Mouse (Mus musculus) forebrain, embryonic 16.5 days (tissue): Measurements from ENCODE around the gene Macc1. TPM values are rescaled to one million over a fixed set of nuclear protein-coding genes. Genes with fewer than 3 reads are reported as not detected.

Experiments
- ATAC-seq: fragments of 200-750 bp; cut with Nextera tagmentation; 2 replicates; pipeline ENCODE4 v1.8.0; 2017; ENCODE audit warnings: mild to moderate bottlenecking, moderate library complexity
- H3K27ac ChIP-seq: fragments of 300-500 bp; sonication (generic); 2 replicates; pipeline ENCODE4 v1.5.1; 2014; ENCODE audit warnings: low read length, control low read depth
- H3K27me3 ChIP-seq: fragments of 300-500 bp; sonication (generic); replicated peaks from 2 replicates; pipeline ENCODE4 v1.6.1; 2014; ENCODE audit warnings: low read length; ENCODE audit not compliant: control insufficient read depth, insufficient read depth
- H3K36me3 ChIP-seq: fragments of 300-500 bp; sonication (generic); 2 replicates; pipeline ENCODE4 v1.6.1; 2014; ENCODE audit not compliant: control insufficient read depth, insufficient read depth
- H3K4me1 ChIP-seq: fragments of 300-500 bp; sonication (generic); replicated peaks from 2 replicates; pipeline ENCODE4 v1.6.1; 2014; ENCODE audit warnings: low read length; ENCODE audit not compliant: control insufficient read depth, insufficient read depth
- H3K4me2 ChIP-seq: fragments of 300-500 bp; sonication (generic); 2 replicates; pipeline ENCODE4 v1.6.1; 2014; ENCODE audit warnings: mild to moderate bottlenecking, low read length, control low read depth
- H3K4me3 ChIP-seq: fragments of 300-500 bp; sonication (generic); replicated peaks from 2 replicates; pipeline ENCODE4 v1.5.1; 2014; ENCODE audit warnings: mild to moderate bottlenecking, low read length, control low read depth
- H3K9ac ChIP-seq: fragments of 300-500 bp; sonication (generic); replicated peaks from 2 replicates; pipeline ENCODE4 v1.6.1; 2014; ENCODE audit warnings: low read depth, low read length, control low read depth
- H3K9me3 ChIP-seq: fragments of 300-500 bp; sonication (generic); 2 replicates; pipeline ENCODE4 v1.6.1; 2016; ENCODE audit warnings: low read length; ENCODE audit not compliant: control insufficient read depth
- WGBS: fragments of 180-500 bp; shearing (Covaris S2); extraction: QIAGEN DNeasy Blood & Tissue Kit; methylation state at CpG from one replicate; pipeline ENCODE4 v1.1.7; 2014; 5-methylcytosine and 5-hydroxymethylcytosine counted together
- polyA plus RNA-seq: library from polyadenylated mRNA; unstranded; fragments of >200 nt; fragmentation: Nextera tagmentation; extraction: Ambion mirVana; gene quantifications from 2 replicates; pipeline ENCODE4 v1.2.1, GENCODE M21; 2015

Macc1 gene
- not detected in 2 replicates for polyA plus RNA-seq

DNA sequence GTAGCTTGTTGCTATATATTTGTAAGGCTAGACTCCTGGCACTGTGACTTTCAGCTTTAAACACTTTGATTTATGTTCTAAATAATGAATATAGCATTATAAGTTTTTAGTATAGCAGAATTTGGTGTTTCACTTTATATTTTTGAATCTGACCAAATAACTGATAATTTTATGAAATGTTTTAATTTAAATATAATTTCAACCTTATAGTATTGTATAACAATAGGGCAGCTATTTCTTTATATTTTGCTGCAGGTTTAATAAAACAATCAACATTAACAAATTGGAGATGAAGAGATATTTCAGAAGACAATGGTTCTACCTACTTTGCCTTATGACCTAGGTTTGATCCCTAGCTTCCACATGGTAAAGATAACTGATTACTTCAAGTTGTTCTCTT is at the start of gene Macc1:
TSS of gene Macc1 (plus strand) at position 301 of the 400 bp plus-strand sequence.
- no peak for ATAC-seq
- Histone ChIP-seq H3K4me1 (no peaks in the 10 kb centered on the region), H3K36me3 (no peaks in the 10 kb centered on the region), H3K27ac (no peak within 1 kb of the TSS), H3K4me3 (no peak within 1 kb of the TSS), H3K27me3 (no peaks in the 10 kb centered on the region), H3K9ac (no peak within 1 kb of the TSS), H3K4me2 (no peak within 1 kb of the TSS), H3K9me3 (no peaks in the 10 kb centered on the region)

DNA sequence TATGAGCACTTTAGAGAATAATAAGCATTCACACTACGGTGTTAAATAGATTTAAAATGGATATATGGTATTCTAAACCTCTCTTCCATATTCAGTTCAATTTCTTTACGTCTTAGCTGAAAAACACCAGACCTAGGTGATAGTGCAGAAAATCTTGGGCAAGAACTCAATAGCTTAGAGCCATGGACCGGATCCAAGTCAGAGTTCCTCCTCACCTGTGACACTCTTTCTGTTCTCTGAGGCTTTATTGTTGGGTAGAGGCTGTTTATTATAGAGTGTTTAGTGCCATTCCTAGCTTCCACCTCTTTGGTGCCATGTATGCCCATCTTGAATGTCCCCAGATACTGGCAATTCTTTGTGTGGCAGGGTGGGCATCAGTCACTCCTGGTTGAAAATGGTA is 49.6 kb upstream of the Macc1 start:
- H3K4me1 ChIP-seq, result no peaks in the 10 kb centered on the region
- no peaks in the 10 kb centered on the region for H3K27me3 ChIP-seq
- H3K9ac ChIP-seq, result no peak overlapping the region
- no peak for ATAC-seq
- H3K4me3 ChIP-seq, result no peak overlapping the region
- no peaks in the 10 kb centered on the region for H3K9me3 ChIP-seq
- no peaks in the 10 kb centered on the region for H3K36me3 ChIP-seq
- no peak overlapping the region for H3K4me2 ChIP-seq
- WGBS, result 96% methylated on average over 3 of the region's 3 CpGs
- no peak overlapping the region for H3K27ac ChIP-seq

GRCm38 (mm10) chr12:119268723-119269122 is 45.3 kb upstream of the Macc1 start:
- H3K4me2 ChIP-seq, result no peak overlapping the region
- 74% methylated on average over 1 of the region's 1 CpGs for WGBS
- H3K4me3 ChIP-seq, result no peak overlapping the region
- H3K4me1 ChIP-seq, result no peaks in the 10 kb centered on the region
- no peaks in the 10 kb centered on the region for H3K36me3 ChIP-seq
- no peak for ATAC-seq
- no peaks in the 10 kb centered on the region for H3K9me3 ChIP-seq
- no peaks in the 10 kb centered on the region for H3K27me3 ChIP-seq
- H3K9ac ChIP-seq, result no peak overlapping the region
- H3K27ac ChIP-seq, result no peak overlapping the region

DNA sequence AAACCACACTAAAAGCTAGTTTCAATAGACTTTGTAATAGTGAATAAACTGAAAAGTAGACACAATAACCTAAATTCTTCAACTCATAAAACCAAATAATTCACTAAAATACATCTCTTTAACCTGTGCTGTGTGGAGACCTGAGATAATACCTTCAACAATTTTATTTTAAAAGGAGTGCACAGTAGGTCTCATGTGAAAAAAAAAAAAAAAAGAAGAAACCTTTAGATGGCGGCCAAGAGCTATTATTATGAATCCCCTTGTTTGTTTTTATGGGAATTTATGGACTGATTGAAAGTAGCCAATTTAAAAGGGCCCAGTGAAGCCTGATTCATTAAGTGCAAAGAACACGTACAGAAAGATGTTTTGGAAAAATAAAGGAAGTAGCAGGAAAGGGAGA is 44.0 kb upstream of the Macc1 start:
- ATAC-seq, result no peak
- Histone ChIP-seq H3K27me3 (no peaks in the 10 kb centered on the region), H3K4me1 (no peaks in the 10 kb centered on the region), H3K4me2 (no peak overlapping the region), H3K9ac (no peak overlapping the region), H3K27ac (no peak overlapping the region), H3K36me3 (no peaks in the 10 kb centered on the region), H3K4me3 (no peak overlapping the region), H3K9me3 (no peaks in the 10 kb centered on the region)
- 70% methylated on average over 2 of the region's 2 CpGs for WGBS

- ATAC-seq, result no peak
- Histone ChIP-seq H3K4me3 (no peak overlapping the region), H3K27ac (no peak overlapping the region), H3K4me2 (no peak overlapping the region), H3K4me1 (no peaks in the 10 kb centered on the region), H3K9ac (no peak overlapping the region), H3K27me3 (no peaks in the 10 kb centered on the region), H3K36me3 (no peaks in the 10 kb centered on the region), H3K9me3 (no peaks in the 10 kb centered on the region)
- 89% methylated on average over 1 of the region's 1 CpGs for WGBS
Observed at GRCm38 (mm10) chr12:119271964-119272363, 42.1 kb upstream of the Macc1 start.

DNA sequence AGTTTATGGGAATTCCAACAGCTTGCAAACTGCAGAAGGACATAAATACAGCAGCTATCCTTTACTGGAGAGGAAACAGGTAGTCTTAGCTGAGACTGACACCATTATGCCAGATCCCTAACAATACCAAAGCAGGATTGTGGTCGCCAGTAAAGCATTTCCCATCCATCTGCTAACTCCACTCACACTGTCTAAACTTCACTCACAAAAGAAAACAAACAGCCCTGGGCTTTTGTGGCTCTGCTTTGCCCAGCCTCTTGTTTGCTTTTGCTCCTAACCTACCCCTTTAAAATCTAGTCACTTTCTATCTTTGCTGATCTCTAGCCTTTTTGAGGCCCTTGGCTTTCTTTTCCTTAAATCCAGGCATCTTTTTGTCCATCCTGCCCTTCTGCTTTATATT is 40.5 kb upstream of the Macc1 start:
- 3% methylated on average over 1 of the region's 1 CpGs for WGBS
- Histone ChIP-seq H3K4me2 (no peak overlapping the region), H3K27me3 (no peaks in the 10 kb centered on the region), H3K9me3 (no peaks in the 10 kb centered on the region), H3K4me3 (no peak overlapping the region), H3K27ac (no peak overlapping the region), H3K36me3 (no peaks in the 10 kb centered on the region), H3K4me1 (no peaks in the 10 kb centered on the region), H3K9ac (no peak overlapping the region)
- ATAC-seq, result no peak

- Histone ChIP-seq H3K4me2 (no peak overlapping the region), H3K27ac (no peak overlapping the region), H3K4me1 (no peaks in the 10 kb centered on the region), H3K4me3 (no peak overlapping the region), H3K36me3 (no peaks in the 10 kb centered on the region), H3K9ac (no peak overlapping the region), H3K9me3 (no peaks in the 10 kb centered on the region), H3K27me3 (no peaks in the 10 kb centered on the region)
- WGBS, result 51% methylated on average over 1 of the region's 1 CpGs
- no peak for ATAC-seq
Observed at GRCm38 (mm10) chr12:119276282-119276681, 37.8 kb upstream of the Macc1 start.

DNA sequence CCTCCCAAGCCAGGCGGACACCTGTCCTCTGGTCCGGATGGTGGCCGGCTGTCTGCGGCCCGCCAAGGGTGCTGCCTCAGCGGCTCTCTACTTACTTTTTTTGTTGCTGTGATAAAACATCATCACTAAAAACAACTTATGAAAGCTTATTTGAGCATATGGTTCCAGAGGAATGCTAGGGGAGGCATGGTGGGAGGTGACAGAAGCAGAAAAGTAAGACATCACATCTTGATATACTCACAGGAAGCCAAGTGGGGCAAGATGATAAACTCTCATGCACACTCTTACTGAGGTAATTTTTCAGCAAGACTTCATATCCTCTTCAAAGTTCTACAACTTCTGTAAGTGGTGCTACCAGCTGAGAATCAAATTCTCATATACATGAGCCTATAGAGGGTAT is 22.5 kb upstream of the Macc1 start:
- Histone ChIP-seq H3K9ac (no peak overlapping the region), H3K27ac (no peak overlapping the region), H3K4me1 (no peaks in the 10 kb centered on the region), H3K4me3 (no peak overlapping the region), H3K4me2 (no peak overlapping the region), H3K9me3 (no peaks in the 10 kb centered on the region), H3K27me3 (no peaks in the 10 kb centered on the region), H3K36me3 (no peaks in the 10 kb centered on the region)
- WGBS, result 93% methylated on average over 5 of the region's 6 CpGs
- no peak for ATAC-seq

GRCm38 (mm10) chr12:119303618-119304017 is 10.5 kb upstream of the Macc1 start:
- no peaks in the 10 kb centered on the region for H3K27me3 ChIP-seq
- H3K9me3 ChIP-seq, result no peaks in the 10 kb centered on the region
- no peaks in the 10 kb centered on the region for H3K4me1 ChIP-seq
- H3K27ac ChIP-seq, result no peak overlapping the region
- no peaks in the 10 kb centered on the region for H3K36me3 ChIP-seq
- H3K9ac ChIP-seq, result no peak overlapping the region
- H3K4me2 ChIP-seq, result no peak overlapping the region
- ATAC-seq, result no peak
- H3K4me3 ChIP-seq, result no peak overlapping the region

- 76% methylated on average over 3 of the region's 3 CpGs for WGBS
- Histone ChIP-seq H3K27me3 (no peaks in the 10 kb centered on the region), H3K9ac (no peak overlapping the region), H3K4me3 (no peak overlapping the region), H3K4me1 (no peaks in the 10 kb centered on the region), H3K36me3 (no peaks in the 10 kb centered on the region), H3K4me2 (no peak overlapping the region), H3K9me3 (no peaks in the 10 kb centered on the region), H3K27ac (no peak overlapping the region)
- no peak for ATAC-seq
Observed at GRCm38 (mm10) chr12:119313014-119313763, 881 bp upstream of the Macc1 start.
